Mouse (Mus musculus): ENCODE measurements around the gene Cftr.
A peak's percentile ranks its signal among the peaks of the same experiment; 100 is the strongest.

Cftr gene

GRCm38 (mm10) chr6:18314365-18314943 is 144.0 kb downstream of the Cftr start:
- DNase-seq (ENCODE audit: low read depth, low spot score): no peak

- DNase-seq (ENCODE audit: low read depth, low spot score): no peak
Observed at GRCm38 (mm10) chr6:18322950-18323349, 152.5 kb downstream of the Cftr start.

- DNase-seq (ENCODE audit: low read depth, low spot score): no peak
Observed at GRCm38 (mm10) chr6:18335393-18335792, 164.9 kb downstream of the Cftr start.

GRCm38 (mm10) chr6:18338307-18338706 is 167.8 kb downstream of the Cftr start:
- DNase-seq (ENCODE audit: low read depth, low spot score): no peak

GRCm38 (mm10) chr6:18344272-18344671 is 173.8 kb downstream of the Cftr start:
- no peak for DNase-seq (ENCODE audit: low read depth, low spot score)

- peak; percentile 31 for DNase-seq (ENCODE audit: low read depth, low spot score)
Observed at GRCm38 (mm10) chr6:18349153-18349858, 178.8 kb downstream of the Cftr start.

- no peak for DNase-seq (ENCODE audit: low read depth, low spot score)
Observed at GRCm38 (mm10) chr6:18360154-18360553, 189.7 kb downstream of the Cftr start.

GRCm38 (mm10) chr6:18360955-18361354 is 190.5 kb downstream of the Cftr start:
- no peak for DNase-seq (ENCODE audit: low read depth, low spot score)

GRCm38 (mm10) chr6:18362232-18362631 is 191.7 kb downstream of the Cftr start:
- DNase-seq (ENCODE audit: low read depth, low spot score): no peak

- DNase-seq (ENCODE audit: low read depth, low spot score): no peak
Observed at GRCm38 (mm10) chr6:18369054-18369453, 198.6 kb downstream of the Cftr start.

- no peak for DNase-seq (ENCODE audit: low read depth, low spot score)
Observed at GRCm38 (mm10) chr6:18369723-18370122, 199.2 kb downstream of the Cftr start.
